Mouse (Mus musculus): Measurements from ENCODE around the gene Ephb2.

- TF ChIP-seq CTCF (IDR thresholded peaks at IDR 0.05; ENCODE audit: extremely low read depth, insufficient read depth, insufficient read length, insufficient replicate concordance) = no peak
- no peak for TF ChIP-seq POLR2A (IDR thresholded peaks at IDR 0.05; ENCODE audit: low read depth, low read length)
Measured at GRCm38 (mm10) chr4:136657914-136658313, 177.9 kb downstream of the Ephb2 start.

Data from spleen, adult 2 months (tissue).